Mouse (Mus musculus) midbrain, postnatal 0 days (tissue): ENCODE results near the gene Esd. TPM values are rescaled to one million over a fixed set of nuclear protein-coding genes. Genes with fewer than 3 reads are reported as not detected.

Experiments
- ATAC-seq: fragments of 200-750 bp; cut with Nextera tagmentation; 2 replicates; pipeline ENCODE4 v1.8.0; 2017; ENCODE audit warnings: moderate number of reproducible peaks, mild to moderate bottlenecking, moderate TSS enrichment, moderate library complexity; ENCODE audit not compliant: low FRiP score
- DNase-seq: peaks from one replicate; pipeline ENCODE4 v3.0.0-alpha.2; 2015; ENCODE audit warnings: low spot score
- H3K27ac ChIP-seq: fragments of 300-500 bp; sonication (generic); 2 replicates; pipeline ENCODE4 v1.5.1; 2014; ENCODE audit warnings: low read depth, mild to moderate bottlenecking, low read length, mixed read lengths
- H3K27me3 ChIP-seq: fragments of 300-500 bp; sonication (generic); 2 replicates; pipeline ENCODE4 v1.6.1; 2014; ENCODE audit warnings: low read length, control low read depth, mixed read lengths; ENCODE audit not compliant: insufficient read depth
- H3K36me3 ChIP-seq: fragments of 300-500 bp; sonication (generic); 2 replicates; pipeline ENCODE4 v1.6.1; 2014; ENCODE audit warnings: low read length, control low read depth, mixed read lengths; ENCODE audit not compliant: insufficient read depth
- H3K4me1 ChIP-seq: fragments of 300-500 bp; sonication (generic); 2 replicates; pipeline ENCODE4 v1.6.1; 2014; ENCODE audit warnings: mild to moderate bottlenecking, control low read depth, antibody characterized with exemption, low read length, mixed read lengths; ENCODE audit not compliant: insufficient read depth
- H3K4me2 ChIP-seq: fragments of 300-500 bp; sonication (generic); 2 replicates; pipeline ENCODE4 v1.6.1; 2014; ENCODE audit warnings: low read depth, mild to moderate bottlenecking, low read length, mixed read lengths; ENCODE audit not compliant: poor library complexity, severe bottlenecking
- H3K4me3 ChIP-seq: fragments of 300-500 bp; sonication (generic); 2 replicates; pipeline ENCODE4 v1.5.1; 2014; ENCODE audit warnings: low read depth, mild to moderate bottlenecking, low read length, moderate library complexity
- H3K9ac ChIP-seq: fragments of 300-500 bp; sonication (generic); replicated peaks from 2 replicates; pipeline ENCODE4 v1.6.1; 2014; ENCODE audit warnings: mild to moderate bottlenecking, low read length, moderate library complexity, mixed read lengths; ENCODE audit not compliant: poor library complexity, severe bottlenecking
- H3K9me3 ChIP-seq: fragments of 300-500 bp; sonication (generic); 2 replicates; pipeline ENCODE4 v1.6.1; 2016; ENCODE audit warnings: low read length, control low read depth
- CTCF ChIP-seq: IDR thresholded peaks from 2 replicates; pipeline ENCODE4 v1.5.1; 2016; ENCODE audit warnings: antibody characterized with exemption, mild to moderate bottlenecking
- WGBS: fragments of 180-500 bp; shearing (Covaris S2); extraction: QIAGEN DNeasy Blood & Tissue Kit; methylation state at CpG from one replicate; pipeline ENCODE4 v1.1.7; 2014; 5-methylcytosine and 5-hydroxymethylcytosine counted together
- polyA plus RNA-seq: library from polyadenylated mRNA; unstranded; fragments of >200 nt; fragmentation: Nextera tagmentation; extraction: Ambion mirVana; gene quantifications from 2 replicates; pipeline ENCODE4 v1.2.1, GENCODE M21; 2015
- total RNA-seq: library from RNA; depleted of rRNA; stranded (reverse); fragments of >200 nt; gene quantifications from 2 replicates; pipeline ENCODE4 v1.2.3, GENCODE M21; 2014; rRNA removed

Gene Esd
- total RNA-seq = 130 and 135 TPM in 2 replicates
- polyA plus RNA-seq = 192 and 195 TPM in 2 replicates

DNA sequence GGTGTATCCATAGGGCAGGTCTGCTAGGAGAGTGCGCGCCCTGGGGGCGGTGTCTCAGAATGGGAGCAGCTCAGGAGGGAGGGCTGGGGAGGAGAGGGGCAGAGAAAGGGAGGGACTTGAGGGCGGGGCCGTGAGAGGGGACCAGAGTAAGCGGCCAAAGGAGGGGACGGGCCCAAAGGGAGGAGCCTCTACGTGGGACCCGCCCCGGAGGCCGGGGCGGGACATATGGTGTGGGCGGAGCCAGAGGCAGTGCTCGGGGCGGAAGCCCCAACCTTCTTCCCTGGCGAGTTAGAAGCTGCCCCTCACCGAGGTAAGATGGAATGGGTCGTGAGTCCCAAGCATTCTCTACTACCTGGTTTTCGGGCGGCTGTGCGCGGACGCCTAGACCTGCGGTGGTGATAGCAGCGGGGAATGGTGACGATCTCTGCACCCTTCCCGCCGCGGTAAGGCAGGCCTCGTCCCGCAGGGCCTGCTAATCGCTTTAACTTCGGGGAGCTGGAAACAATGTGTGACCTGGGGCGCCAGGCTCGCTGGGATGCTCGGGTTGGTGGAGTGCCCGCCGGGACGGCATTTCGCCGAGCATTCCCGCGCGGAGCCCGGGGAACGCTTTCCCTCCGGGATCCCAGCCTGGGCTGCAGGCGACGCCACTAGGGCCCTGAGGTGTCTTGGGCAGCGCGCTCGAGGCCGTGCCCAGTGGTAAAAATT is at the start of gene Esd:
TSS of gene Esd (plus strand) at position 219 of the 705 bp plus-strand sequence.
- DNase-seq (peak; percentile 91), ATAC-seq (peak; percentile 96)
- peak within 1 kb of the TSS; percentile 43; the same call in 1 of the 2 replicates for H3K27ac ChIP-seq
- no peaks in the 10 kb centered on the region for H3K27me3 ChIP-seq
- H3K4me3 ChIP-seq = peak within 1 kb of the TSS; percentile 85
- WGBS = under 1% methylated on average over 52 of the region's 53 CpGs
- peak within 1 kb of the TSS; percentile 83 for H3K9ac ChIP-seq
- no peaks in the 10 kb centered on the region for H3K4me1 ChIP-seq
- H3K9me3 ChIP-seq = no peaks in the 10 kb centered on the region
- peak; percentile 35; the same call in 1 of the 2 replicates for TF ChIP-seq CTCF
- no peaks in the 10 kb centered on the region for H3K36me3 ChIP-seq
- peak within 1 kb of the TSS; percentile 83 for H3K4me2 ChIP-seq

DNA sequence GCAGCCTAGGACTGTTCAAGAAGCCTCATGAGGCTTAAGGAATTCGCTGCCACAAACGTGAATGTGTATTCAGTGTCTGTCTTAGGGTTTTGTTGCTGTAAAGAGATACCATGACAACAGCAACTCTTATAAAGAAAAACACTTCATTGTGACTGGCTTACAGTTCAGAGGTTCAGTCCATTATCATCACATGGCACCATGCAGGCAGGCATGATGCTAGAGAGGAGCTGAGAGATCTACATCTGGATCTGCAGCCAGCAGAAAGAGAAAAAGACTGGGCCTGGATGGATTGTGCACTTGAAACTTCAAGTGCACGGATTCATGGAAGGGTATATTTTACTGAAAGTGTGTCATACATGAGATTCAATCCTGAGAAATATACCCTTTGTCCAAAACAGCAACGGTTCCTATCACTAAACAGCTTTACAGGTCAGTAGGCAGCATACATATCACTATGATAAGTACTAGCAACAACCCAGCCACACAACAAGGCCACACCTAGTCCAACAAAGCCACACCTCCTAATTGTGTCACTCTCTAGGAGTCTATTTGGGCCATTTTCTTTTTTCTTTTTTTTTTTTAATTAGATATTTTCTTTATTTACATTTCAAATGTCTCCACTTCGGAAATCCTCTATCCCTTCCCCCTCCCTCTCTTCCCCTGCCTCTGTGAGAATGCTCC is 47.7 kb upstream of the Esd start:
- H3K4me3 ChIP-seq = no peak overlapping the region
- no peaks in the 10 kb centered on the region for H3K27me3 ChIP-seq
- no peak overlapping the region for H3K9ac ChIP-seq
- no peak for TF ChIP-seq CTCF
- H3K36me3 ChIP-seq = no peaks in the 10 kb centered on the region
- DNase-seq = no peak
- H3K4me2 ChIP-seq = no peak overlapping the region
- H3K27ac ChIP-seq = no peak overlapping the region
- H3K9me3 ChIP-seq = no peaks in the 10 kb centered on the region
- 79% methylated on average over 5 of the region's 5 CpGs for WGBS
- no peak for ATAC-seq
- H3K4me1 ChIP-seq = no peaks in the 10 kb centered on the region

DNA sequence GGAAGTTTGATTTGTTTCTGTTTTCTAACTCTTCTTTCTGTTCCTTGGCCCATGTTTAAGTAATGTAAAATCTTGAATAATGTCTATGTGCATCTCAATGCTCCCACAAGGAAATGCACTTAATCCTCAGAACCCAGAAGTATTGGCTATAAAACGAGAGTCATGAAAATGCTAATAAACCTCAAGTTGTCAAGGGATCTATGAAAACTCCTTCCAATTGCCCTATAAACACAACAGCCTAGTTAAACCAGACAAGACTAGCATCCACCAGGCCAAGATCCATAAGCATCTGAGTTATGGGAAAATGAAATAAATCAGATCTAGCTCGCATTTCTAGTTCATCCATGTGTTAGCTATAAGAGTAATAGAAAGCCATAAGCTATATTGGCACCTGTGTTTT is 40.1 kb upstream of the Esd start:
- WGBS = 79% methylated on average over 2 of the region's 2 CpGs
- DNase-seq (no peak), ATAC-seq (no peak)
- no peaks in the 10 kb centered on the region for H3K27me3 ChIP-seq
- H3K9ac ChIP-seq = no peak overlapping the region
- no peak overlapping the region for H3K4me3 ChIP-seq
- H3K9me3 ChIP-seq = no peaks in the 10 kb centered on the region
- H3K4me1 ChIP-seq = no peaks in the 10 kb centered on the region
- no peak for TF ChIP-seq CTCF
- H3K36me3 ChIP-seq = no peaks in the 10 kb centered on the region
- H3K27ac ChIP-seq = no peak overlapping the region
- no peak overlapping the region for H3K4me2 ChIP-seq

DNA sequence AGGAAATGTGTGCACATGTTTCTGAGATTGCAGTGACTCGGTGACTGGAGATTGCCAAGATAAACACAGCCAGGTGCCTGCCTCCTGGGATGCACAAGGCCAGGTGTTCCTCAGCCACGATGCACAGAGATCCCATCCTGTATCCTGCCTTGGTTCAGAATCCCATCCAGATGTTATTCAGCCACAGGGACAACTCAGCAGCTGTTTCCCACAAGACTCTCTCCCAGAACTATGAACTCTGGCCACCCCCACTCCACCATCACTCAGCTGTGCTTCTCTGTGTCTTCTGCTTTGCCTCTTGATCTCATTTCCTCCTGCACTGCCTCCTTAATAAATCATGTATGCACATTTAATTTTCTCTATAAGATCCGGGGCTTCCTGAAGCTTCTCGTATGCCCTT is 35.3 kb upstream of the Esd start:
- 49% methylated on average over 4 of the region's 4 CpGs for WGBS
- no peak for DNase-seq
- Histone ChIP-seq H3K4me3 (no peak overlapping the region), H3K4me2 (no peak overlapping the region), H3K27me3 (no peaks in the 10 kb centered on the region), H3K27ac (no peak overlapping the region), H3K9ac (no peak overlapping the region), H3K36me3 (no peaks in the 10 kb centered on the region), H3K9me3 (no peaks in the 10 kb centered on the region), H3K4me1 (no peaks in the 10 kb centered on the region)
- 0 out of 2 replicates have a peak, but pooled peaks have one; percentile 31 for ATAC-seq
- no peak for TF ChIP-seq CTCF

DNA sequence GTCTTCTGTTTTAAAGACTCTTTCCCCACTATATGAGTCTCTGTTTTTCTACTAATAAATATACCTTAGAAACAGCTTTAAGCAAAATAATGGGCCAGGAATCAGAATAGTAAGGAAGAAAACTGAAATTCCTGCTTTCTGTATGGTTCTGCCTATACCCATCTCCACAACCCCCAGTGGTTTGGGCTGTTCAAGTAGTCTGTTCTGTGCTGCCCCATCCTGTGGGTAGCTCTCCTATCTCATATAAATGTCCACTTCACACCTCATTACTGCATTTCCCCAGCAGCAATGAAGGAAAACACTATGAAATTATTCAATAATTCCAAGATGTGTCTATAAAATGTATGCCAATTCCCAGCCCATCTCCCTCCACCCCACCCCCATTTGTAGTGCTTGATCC is 34.7 kb upstream of the Esd start:
- no peak for ATAC-seq
- H3K27me3 ChIP-seq = no peaks in the 10 kb centered on the region

DNA sequence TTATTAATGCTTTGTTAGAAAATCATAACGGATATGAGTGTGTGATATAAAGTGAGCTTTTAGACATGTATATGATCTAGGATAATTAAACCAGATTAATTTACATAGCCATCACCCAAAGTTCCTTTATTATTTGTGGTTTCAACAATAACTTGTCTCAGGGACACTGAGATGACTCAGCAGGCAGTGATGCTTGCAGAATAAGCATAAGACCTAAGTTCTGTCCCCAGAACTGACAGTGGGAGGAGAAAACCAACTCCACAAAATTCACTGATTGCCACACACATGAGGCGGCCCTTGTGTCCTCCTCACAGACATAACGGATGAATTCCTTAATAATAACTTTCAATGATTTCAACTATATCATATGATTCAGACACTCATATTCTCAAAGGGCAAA is 32.9 kb upstream of the Esd start:
- 83% methylated on average over 3 of the region's 3 CpGs for WGBS
- no peak overlapping the region for H3K9ac ChIP-seq
- H3K4me3 ChIP-seq = no peak overlapping the region
- ATAC-seq (no peak), DNase-seq (no peak)
- H3K27ac ChIP-seq = no peak overlapping the region
- H3K36me3 ChIP-seq = no peaks in the 10 kb centered on the region
- H3K4me1 ChIP-seq = no peaks in the 10 kb centered on the region
- no peaks in the 10 kb centered on the region for H3K27me3 ChIP-seq
- no peak overlapping the region for H3K4me2 ChIP-seq
- TF ChIP-seq CTCF = no peak
- H3K9me3 ChIP-seq = no peaks in the 10 kb centered on the region

More for the DNA sequence above, 34.7 kb upstream of the Esd start:
- Histone ChIP-seq H3K27ac (no peak overlapping the region), H3K9ac (no peak overlapping the region), H3K4me3 (no peak overlapping the region), H3K4me2 (no peak overlapping the region), H3K4me1 (no peaks in the 10 kb centered on the region), H3K36me3 (no peaks in the 10 kb centered on the region), H3K9me3 (no peaks in the 10 kb centered on the region)
- no peak for TF ChIP-seq CTCF
- DNase-seq = no peak
